Mouse (Mus musculus): ENCODE measurements at regions not wholly inside any gene's neighbourhood (a gene's known extent, or its start where the extent isn't known, plus 50 kb on each side); places are given as distances from the start of the nearest gene placed in this dataset.
"Not testable (repeated sequence)": the region's sequence is repeated elsewhere in the genome, so short reads cannot be mapped to it uniquely, and the experiment has no call there.

DNA sequence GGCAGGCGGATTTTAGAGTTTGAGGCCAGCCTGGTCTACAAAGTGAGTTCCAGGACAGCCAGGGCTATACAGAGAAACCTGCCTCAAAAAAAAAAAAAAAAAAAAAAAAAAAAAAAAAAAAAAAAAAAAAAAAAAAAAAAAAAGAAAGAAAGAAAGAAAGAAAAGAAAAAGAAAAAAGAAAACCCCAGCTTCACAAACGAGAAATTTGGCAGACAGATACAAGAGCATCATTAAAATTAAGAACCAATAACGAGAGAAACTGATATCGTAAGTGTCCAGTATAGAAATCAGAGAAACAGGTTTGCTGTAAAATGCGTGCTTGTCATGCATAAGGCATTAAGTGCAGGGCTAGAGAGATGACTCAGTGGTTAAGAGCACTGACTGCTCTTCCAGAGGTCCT, 228.4 kb upstream of the Jarid2 start:
- TF ChIP-seq EP300, CTCF (IDR thresholded peaks at IDR 0.05; ENCODE audit: low read depth): not testable (repeated sequence)
